Mouse (Mus musculus) midbrain, embryonic 13.5 days (tissue): ENCODE results near the gene Apbb1. TPM values are rescaled to one million over a fixed set of nuclear protein-coding genes. Genes with fewer than 3 reads are reported as not detected.

ENCODE experiments used
- ATAC-seq: fragments of 200-750 bp; cut with Nextera tagmentation; 2 replicates; pipeline ENCODE4 v1.8.0; 2017; ENCODE audit warnings: mild to moderate bottlenecking, moderate TSS enrichment, moderate library complexity
- H3K27ac ChIP-seq: fragments of 300-500 bp; sonication (generic); 2 replicates; pipeline ENCODE4 v1.5.1; 2015; ENCODE audit warnings: inconsistent platforms, mild to moderate bottlenecking, moderate library complexity
- H3K27me3 ChIP-seq: fragments of 300-500 bp; sonication (generic); 2 replicates; pipeline ENCODE4 v1.6.1; 2015; ENCODE audit warnings: mild to moderate bottlenecking, inconsistent platforms
- H3K36me3 ChIP-seq: fragments of 300-500 bp; sonication (generic); 2 replicates; pipeline ENCODE4 v1.6.1; 2015; ENCODE audit warnings: mild to moderate bottlenecking, inconsistent platforms
- H3K4me1 ChIP-seq: fragments of 300-500 bp; sonication (generic); replicated peaks from 2 replicates; pipeline ENCODE4 v1.6.1; 2015; ENCODE audit warnings: inconsistent platforms
- H3K4me2 ChIP-seq: fragments of 300-500 bp; sonication (generic); replicated peaks from 2 replicates; pipeline ENCODE4 v1.6.1; 2015; ENCODE audit warnings: moderate library complexity, mild to moderate bottlenecking, inconsistent platforms
- H3K4me3 ChIP-seq: fragments of 300-500 bp; sonication (generic); replicated peaks from 2 replicates; pipeline ENCODE4 v1.5.1; 2015; ENCODE audit warnings: mild to moderate bottlenecking, inconsistent platforms
- H3K9ac ChIP-seq: fragments of 300-500 bp; sonication (generic); replicated peaks from 2 replicates; pipeline ENCODE4 v1.6.1; 2015; ENCODE audit warnings: mild to moderate bottlenecking, inconsistent platforms
- H3K9me3 ChIP-seq: fragments of 300-500 bp; sonication (generic); 2 replicates; pipeline ENCODE4 v1.6.1; 2016; ENCODE audit warnings: mild to moderate bottlenecking, inconsistent platforms
- WGBS: fragments of 180-500 bp; shearing (Covaris S2); methylation state at CpG from one replicate; pipeline ENCODE4 v1.1.7; 2015; 5-methylcytosine and 5-hydroxymethylcytosine counted together
- polyA plus RNA-seq: library from polyadenylated mRNA; unstranded; fragments of >200 nt; fragmentation: Nextera tagmentation; extraction: Ambion mirVana; gene quantifications from 2 replicates; pipeline ENCODE4 v1.2.1, GENCODE M21; 2015

Apbb1 gene
- polyA plus RNA-seq, 1 experiment from 2014 or later: 234 TPM

GRCm38 (mm10) chr7:105569512-105570496 lies 11.6 kb downstream of the Apbb1 start:
- H3K4me2 ChIP-seq: peak overlapping the region; percentile 66
- no peaks in the 10 kb centered on the region for H3K9me3 ChIP-seq
- ATAC-seq: peak; percentile 63
- H3K27ac ChIP-seq: peak overlapping the region; percentile 93
- H3K36me3 ChIP-seq: peaks cover 56% of the 10 kb centered on the region
- peak overlapping the region; percentile 38 for H3K4me3 ChIP-seq
- H3K27me3 ChIP-seq: no peaks in the 10 kb centered on the region
- WGBS: 6% methylated on average over 12 of the region's 12 CpGs
- H3K4me1 ChIP-seq: peaks cover 61% of the 10 kb centered on the region
- H3K9ac ChIP-seq: peak overlapping the region; percentile 69

GRCm38 (mm10) chr7:105568988-105569471 lies 12.4 kb downstream of the Apbb1 start:
- under 1% methylated on average over 6 of the region's 6 CpGs for WGBS
- H3K36me3 ChIP-seq: peaks cover 56% of the 10 kb centered on the region
- H3K4me2 ChIP-seq: peak overlapping the region; percentile 66
- H3K4me1 ChIP-seq: peaks cover 56% of the 10 kb centered on the region
- H3K9me3 ChIP-seq: no peaks in the 10 kb centered on the region
- peak overlapping the region; percentile 93 for H3K27ac ChIP-seq
- no peaks in the 10 kb centered on the region for H3K27me3 ChIP-seq
- peak overlapping the region; percentile 38 for H3K4me3 ChIP-seq
- ATAC-seq: peak; percentile 94
- peak overlapping the region; percentile 69 for H3K9ac ChIP-seq

GRCm38 (mm10) chr7:105568583-105568982 lies 12.9 kb downstream of the Apbb1 start:
- 8% methylated on average over 5 of the region's 7 CpGs for WGBS
- Histone ChIP-seq H3K9me3 (no peaks in the 10 kb centered on the region), H3K27me3 (no peaks in the 10 kb centered on the region), H3K4me3 (peak overlapping the region; percentile 38), H3K4me1 (peaks cover 54% of the 10 kb centered on the region), H3K4me2 (peak overlapping the region; percentile 66), H3K27ac (peak overlapping the region; percentile 93), H3K36me3 (peaks cover 56% of the 10 kb centered on the region), H3K9ac (peak overlapping the region; percentile 69)
- peak; percentile 71 for ATAC-seq

- peaks cover 68% of the 10 kb centered on the region for H3K36me3 ChIP-seq
- ATAC-seq: no peak
Measured at GRCm38 (mm10) chr7:105565071-105565836, 16.2 kb downstream of the Apbb1 start.

GRCm38 (mm10) chr7:105563367-105563766 lies 18.1 kb downstream of the Apbb1 start:
- Histone ChIP-seq H3K9ac (no peak overlapping the region), H3K27ac (no peak overlapping the region), H3K4me2 (no peak overlapping the region), H3K4me1 (peaks cover 9% of the 10 kb centered on the region), H3K9me3 (no peaks in the 10 kb centered on the region), H3K36me3 (peaks cover 86% of the 10 kb centered on the region), H3K4me3 (no peak overlapping the region), H3K27me3 (no peaks in the 10 kb centered on the region)
- 90% methylated on average over 3 of the region's 3 CpGs for WGBS
- no peak for ATAC-seq

More at GRCm38 (mm10) chr7:105565071-105565836, 16.2 kb downstream of the Apbb1 start:
- H3K9me3 ChIP-seq: no peaks in the 10 kb centered on the region
- no peak overlapping the region for H3K27ac ChIP-seq
- H3K4me2 ChIP-seq: no peak overlapping the region
- H3K4me3 ChIP-seq: no peak overlapping the region
- 92% methylated on average over 17 of the region's 17 CpGs for WGBS
- no peaks in the 10 kb centered on the region for H3K27me3 ChIP-seq
- H3K4me1 ChIP-seq: peaks cover 28% of the 10 kb centered on the region
- H3K9ac ChIP-seq: no peak overlapping the region

DNA sequence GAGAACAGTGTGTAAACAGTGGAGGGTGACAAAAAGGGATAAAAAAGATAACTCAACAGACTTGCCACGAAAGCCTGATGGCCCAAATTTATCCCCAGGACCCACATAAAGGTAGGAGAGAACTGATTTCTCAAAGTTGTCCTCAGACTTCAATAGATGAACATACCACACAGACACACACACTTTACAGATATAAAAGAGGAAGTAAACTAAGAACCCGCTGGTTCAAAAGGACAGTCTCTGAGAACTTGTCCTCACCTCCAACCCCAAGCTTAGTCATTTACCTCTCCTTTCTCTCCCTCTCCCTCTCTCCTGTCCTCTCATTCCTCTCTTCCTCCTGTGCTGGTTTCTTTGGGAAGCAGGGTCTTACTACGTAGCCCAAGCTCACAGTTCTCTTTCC lies 19.1 kb downstream of the Apbb1 start:
- Histone ChIP-seq H3K36me3 (peaks cover 90% of the 10 kb centered on the region), H3K4me1 (no peaks in the 10 kb centered on the region; the same call in 1 of the 2 replicates), H3K4me2 (no peak overlapping the region), H3K4me3 (no peak overlapping the region), H3K9ac (no peak overlapping the region), H3K27ac (no peak overlapping the region), H3K9me3 (no peaks in the 10 kb centered on the region), H3K27me3 (no peaks in the 10 kb centered on the region)
- no peak for ATAC-seq
- 88% methylated on average over 3 of the region's 3 CpGs for WGBS

DNA sequence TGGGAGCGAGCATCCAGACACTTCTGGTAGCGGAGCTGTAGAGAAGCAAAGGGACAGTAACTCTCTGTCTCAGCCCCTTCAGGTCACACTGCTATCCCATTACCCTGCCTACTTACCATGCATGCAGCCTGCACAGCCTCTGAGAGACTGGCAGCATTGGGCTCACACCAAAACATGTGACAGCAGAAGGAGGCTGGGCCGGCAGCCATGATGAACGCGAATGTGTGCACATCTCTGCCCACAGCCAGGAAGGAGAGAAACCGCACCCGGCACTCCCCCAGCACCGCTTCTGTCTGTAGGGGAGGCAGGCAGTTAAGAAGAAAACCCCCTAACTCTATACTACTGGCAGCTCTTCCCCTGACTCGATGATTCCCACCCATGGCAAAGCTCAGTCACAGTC lies 22.4 kb downstream of the Apbb1 start:
- Histone ChIP-seq H3K36me3 (peaks cover 68% of the 10 kb centered on the region), H3K9ac (no peak overlapping the region)
- 91% methylated on average over 9 of the region's 9 CpGs for WGBS

DNA sequence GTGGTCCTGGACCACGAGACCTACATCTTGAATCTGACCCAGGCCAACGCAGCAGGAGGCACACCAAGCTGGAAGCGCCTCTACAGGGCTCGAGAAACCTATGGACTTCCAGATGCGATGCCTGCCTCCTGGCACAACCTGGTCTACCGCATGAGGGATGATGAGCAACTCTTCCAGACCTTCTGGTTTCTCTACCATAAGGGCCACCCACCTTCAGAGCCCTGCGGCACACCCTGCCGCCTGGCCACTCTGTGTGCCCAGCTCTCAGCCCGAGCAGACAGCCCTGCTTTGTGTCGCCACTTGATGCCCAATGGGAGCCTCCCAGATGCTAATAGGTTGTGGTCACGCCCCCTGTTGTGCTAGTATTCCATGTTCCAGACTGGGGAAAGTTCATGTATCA lies 23.8 kb downstream of the Apbb1 start:
- Histone ChIP-seq H3K27ac (no peak overlapping the region), H3K4me2 (no peak overlapping the region), H3K4me3 (no peak overlapping the region), H3K4me1 (peaks cover 27% of the 10 kb centered on the region), H3K27me3 (no peaks in the 10 kb centered on the region), H3K9ac (no peak overlapping the region), H3K36me3 (peaks cover 56% of the 10 kb centered on the region), H3K9me3 (no peaks in the 10 kb centered on the region)
- no peak for ATAC-seq
- 85% methylated on average over 11 of the region's 11 CpGs for WGBS

More for the DNA sequence above, 22.4 kb downstream of the Apbb1 start:
- H3K4me1 ChIP-seq: peaks cover 24% of the 10 kb centered on the region
- H3K9me3 ChIP-seq: no peaks in the 10 kb centered on the region
- no peak overlapping the region for H3K27ac ChIP-seq
- H3K27me3 ChIP-seq: no peaks in the 10 kb centered on the region
- H3K4me2 ChIP-seq: no peak overlapping the region
- H3K4me3 ChIP-seq: no peak overlapping the region
- no peak for ATAC-seq

DNA sequence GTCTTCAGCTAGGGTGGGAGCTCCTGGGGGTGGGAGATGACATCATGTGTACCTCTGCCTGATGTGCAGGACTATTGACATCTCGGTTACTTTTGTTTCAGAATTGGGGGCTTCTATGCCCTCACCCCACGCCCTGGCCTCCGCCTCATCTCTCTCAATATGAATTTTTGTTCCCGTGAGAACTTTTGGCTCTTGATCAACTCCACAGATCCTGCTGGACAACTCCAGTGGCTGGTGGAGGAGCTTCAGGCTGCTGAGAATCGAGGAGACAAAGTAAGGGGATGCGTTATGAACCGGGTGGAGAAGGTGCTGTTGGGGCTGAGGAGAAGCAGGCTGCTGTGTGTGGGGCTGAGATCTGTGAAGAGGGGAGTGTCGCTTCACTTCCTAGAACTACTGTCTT lies 25.0 kb downstream of the Apbb1 start:
- Histone ChIP-seq H3K36me3 (peaks cover 44% of the 10 kb centered on the region), H3K27me3 (no peaks in the 10 kb centered on the region), H3K4me3 (no peak overlapping the region), H3K4me1 (peaks cover 27% of the 10 kb centered on the region), H3K9me3 (no peaks in the 10 kb centered on the region), H3K9ac (no peak overlapping the region), H3K4me2 (peak overlapping the region; percentile 78; the same call in 1 of the 2 replicates), H3K27ac (no peak overlapping the region)
- no peak for ATAC-seq
- WGBS: 92% methylated on average over 8 of the region's 8 CpGs

DNA sequence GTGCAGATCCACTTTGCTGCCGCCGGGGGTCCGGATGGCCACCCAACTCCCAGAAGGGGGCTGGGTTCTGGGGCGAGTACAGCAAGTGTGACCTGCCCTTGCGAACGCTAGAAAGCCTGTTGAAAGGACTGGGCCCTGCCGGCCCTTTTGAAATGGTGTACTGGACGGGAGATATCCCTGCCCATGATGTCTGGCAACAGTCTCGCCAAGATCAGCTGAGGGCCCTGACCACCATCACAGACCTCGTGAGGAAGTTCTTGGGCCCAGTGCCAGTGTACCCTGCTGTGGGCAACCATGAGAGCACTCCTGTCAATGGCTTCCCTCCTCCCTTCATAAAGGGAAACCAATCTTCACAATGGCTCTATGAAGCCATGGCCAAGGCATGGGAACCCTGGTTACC lies 25.9 kb downstream of the Apbb1 start:
- Histone ChIP-seq H3K9me3 (no peaks in the 10 kb centered on the region), H3K4me1 (peaks cover 27% of the 10 kb centered on the region), H3K36me3 (peaks cover 40% of the 10 kb centered on the region), H3K9ac (0 out of 2 replicates have a peak overlapping the region, but pooled peaks have one; percentile 89), H3K27ac (no peak overlapping the region), H3K27me3 (no peaks in the 10 kb centered on the region), H3K4me2 (peak overlapping the region; percentile 78), H3K4me3 (peak overlapping the region; percentile 63)
- no peak for ATAC-seq
- 92% methylated on average over 10 of the region's 10 CpGs for WGBS

- H3K27ac ChIP-seq: peak within 1 kb of the TSS; percentile 74
- no peaks in the 10 kb centered on the region for H3K9me3 ChIP-seq
- H3K4me3 ChIP-seq: peak within 1 kb of the TSS; percentile 63
- no peaks in the 10 kb centered on the region for H3K27me3 ChIP-seq
- peak within 1 kb of the TSS; percentile 89 for H3K9ac ChIP-seq
- 3% methylated on average over 26 of the region's 26 CpGs for WGBS
- peaks cover 27% of the 10 kb centered on the region for H3K4me1 ChIP-seq
- H3K4me2 ChIP-seq: peak within 1 kb of the TSS; percentile 78
- peaks cover 32% of the 10 kb centered on the region for H3K36me3 ChIP-seq
- ATAC-seq: peak; percentile 93
Measured at GRCm38 (mm10) chr7:105554212-105554942, 27.1 kb downstream of the Apbb1 start, which contains the start of gene Smpd1. Gene Smpd1, plus strand, starts transcription at chr7:105554360.
